Mouse (Mus musculus) WW6 (cell line): ENCODE measurements around the gene Slc35b3.

Source experiments
- DNase-seq: peaks from one replicate; pipeline ENCODE4 v3.0.0-alpha.2; 2013; ENCODE audit warnings: low read depth, low spot score

Gene Slc35b3

DNA sequence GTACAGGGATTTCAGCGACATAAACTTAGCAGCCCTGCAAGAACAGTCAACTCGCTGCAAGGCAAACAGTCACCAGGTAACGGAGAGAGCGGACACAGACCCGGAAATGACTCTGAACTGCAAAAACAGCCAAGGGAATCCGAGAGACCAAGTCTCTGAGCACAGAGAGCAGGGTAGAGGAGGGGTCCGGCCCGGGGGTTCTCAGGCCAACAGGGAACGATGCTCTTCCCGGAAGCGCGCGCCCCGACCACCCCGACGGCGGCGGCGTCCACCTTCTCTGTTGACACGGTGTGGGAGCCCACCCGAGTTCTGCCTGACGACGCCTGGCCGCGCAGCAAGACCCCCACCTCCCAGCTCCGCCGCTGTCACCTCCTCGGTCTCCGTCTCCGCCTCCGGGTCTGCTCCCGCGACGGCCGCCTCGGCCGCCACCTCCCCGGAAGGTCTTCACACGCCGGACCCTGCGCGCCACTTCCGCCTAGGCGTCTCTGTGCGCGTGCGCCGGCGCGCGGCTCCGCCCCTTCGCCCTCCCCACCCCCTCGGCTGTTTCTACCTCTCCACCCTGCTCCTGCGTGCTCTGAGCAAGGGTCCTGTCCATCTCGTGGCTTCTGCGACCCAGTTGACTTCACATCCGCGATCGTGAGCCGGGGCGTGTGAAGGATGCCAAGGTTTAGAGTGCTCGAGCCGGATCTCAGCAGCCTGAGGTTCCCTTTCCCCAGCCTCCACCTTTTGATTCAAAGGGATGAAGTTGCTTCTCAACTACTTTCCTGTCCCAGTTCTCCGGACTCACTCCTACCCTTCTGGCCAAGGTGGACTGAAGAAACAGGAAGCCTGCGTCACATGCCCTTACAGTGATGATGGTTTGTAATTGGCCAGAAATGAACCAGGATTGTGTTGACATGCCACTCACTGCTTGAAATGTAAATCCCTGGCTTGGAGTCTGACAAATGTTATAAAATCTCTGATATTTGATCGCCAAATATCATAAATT is at the start of gene Slc35b3:
TSS of gene Slc35b3 (minus strand) at position 813 of the 988 bp plus-strand sequence.
- DNase-seq = peak; percentile 42

DNA sequence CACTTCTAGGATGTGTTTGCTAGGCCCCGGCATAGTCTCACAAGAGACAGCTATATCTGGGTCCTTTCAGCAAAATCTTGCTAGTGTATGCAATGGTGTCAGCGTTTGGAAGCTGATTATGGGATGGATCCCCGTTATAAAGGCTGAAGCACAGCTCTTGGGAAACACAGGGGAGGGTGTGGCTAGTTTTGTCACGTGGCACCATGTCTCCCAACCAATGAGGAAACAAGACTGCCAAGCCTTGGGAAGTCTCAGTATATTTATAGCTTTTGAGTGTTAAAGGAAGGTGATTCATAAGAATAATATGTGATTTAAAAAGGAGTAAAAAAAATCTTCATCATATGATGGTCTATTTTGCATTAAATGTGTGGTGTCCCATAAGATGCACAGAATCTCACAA is 49.6 kb upstream of the Slc35b3 start:
- no peak for DNase-seq

- DNase-seq = no peak
These were observed 42.6 kb upstream of the Slc35b3 start for GRCm38 (mm10) chr13:39003101-39003762.

- DNase-seq = no peak
These were observed 41.7 kb upstream of the Slc35b3 start for GRCm38 (mm10) chr13:39002424-39002823.

GRCm38 (mm10) chr13:39001434-39001833 is 40.8 kb upstream of the Slc35b3 start:
- no peak for DNase-seq

DNA sequence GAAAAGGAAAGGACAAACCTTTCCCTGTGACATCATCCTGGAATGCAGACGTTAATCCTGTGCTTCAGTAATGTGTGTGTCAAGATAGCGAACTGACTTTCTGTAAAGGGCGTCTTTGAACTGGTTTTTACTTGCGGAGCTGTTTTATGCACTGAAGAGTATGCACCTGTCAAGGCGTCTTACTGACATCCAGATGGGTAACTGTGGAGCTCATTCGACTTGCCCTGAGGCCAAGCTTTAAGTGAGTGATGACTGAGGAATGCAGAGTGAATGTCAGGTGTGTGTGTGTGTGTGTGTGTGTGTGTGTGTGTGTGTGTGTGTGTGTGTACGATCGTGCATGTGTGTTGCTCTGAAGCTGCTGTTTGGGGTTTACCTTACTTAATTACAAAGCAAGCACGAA is 38.3 kb upstream of the Slc35b3 start:
- DNase-seq = no peak

DNA sequence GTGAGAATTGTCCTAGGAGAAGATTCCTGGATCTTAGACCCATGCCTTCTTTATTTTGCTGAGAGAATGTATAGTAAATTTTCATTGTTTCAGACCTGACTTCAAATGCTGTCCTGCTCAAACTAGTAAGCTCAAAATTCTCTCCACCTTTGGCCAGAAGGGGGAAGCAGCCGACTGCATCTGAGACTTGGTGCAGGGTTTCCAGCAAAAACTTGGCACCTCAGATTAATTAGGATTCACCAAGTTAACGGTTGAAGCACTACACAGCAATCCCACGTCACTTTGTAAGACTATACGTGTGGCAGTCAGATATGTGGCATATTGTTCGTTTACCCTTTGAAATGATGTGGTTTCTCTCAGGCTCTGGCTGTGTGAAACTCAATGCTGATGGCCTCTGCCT is 31.9 kb upstream of the Slc35b3 start:
- no peak for DNase-seq

DNA sequence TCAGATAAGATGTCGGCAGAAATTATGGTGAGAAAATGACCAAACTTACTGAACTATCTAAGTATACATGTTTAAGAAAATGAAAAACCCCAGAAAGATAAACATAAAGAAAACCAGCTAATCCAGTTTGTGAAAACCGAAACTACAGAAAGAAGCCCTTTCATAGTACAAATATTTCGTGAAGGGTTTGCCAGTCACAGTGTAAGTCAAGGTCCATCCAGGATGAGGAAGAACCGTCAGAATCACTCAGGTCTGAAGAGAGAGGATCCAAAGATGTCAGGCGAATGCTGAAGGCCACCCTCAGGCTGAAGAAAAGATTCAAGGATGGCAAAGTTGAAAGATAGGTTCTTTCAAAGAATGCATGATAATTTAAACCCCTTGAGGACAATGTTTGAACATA is 23.1 kb upstream of the Slc35b3 start:
- no peak for DNase-seq

DNA sequence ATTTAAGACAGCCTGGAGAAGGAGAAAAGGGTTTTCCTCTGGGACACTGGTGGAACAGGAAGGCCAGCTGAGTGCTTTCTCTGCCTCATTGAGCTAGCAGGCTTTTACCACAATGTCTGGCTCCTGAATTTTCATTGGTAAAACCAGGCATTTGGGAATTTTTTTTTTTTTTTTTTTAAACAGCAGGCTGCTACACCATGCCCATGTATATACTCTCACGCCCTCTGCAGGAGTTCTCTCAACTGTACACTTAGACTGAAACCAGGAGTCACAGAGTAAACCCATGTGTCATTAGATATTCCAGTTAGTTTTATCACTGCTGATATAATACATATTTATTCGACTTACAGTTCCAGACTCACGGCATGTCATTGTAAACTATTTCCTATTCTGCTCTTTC is 20.2 kb upstream of the Slc35b3 start:
- no peak for DNase-seq

DNA sequence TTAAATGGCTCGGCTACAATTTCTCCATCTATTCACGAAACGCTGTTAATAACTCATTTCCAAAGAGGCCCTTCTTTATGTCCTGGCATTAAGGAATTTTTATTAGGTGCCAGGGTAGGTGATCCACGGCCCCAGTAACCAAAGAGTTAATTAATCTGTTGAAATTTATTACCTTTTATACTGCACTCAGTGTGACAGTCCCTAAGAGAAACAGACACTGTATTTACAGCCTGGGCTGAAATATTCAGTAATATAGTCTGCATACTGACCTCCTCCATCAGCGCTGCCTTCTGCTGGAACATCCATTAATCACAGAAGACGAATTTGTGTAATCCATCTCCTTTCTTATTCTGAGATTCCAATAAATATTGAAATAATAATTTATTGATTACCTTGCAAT is 16.3 kb upstream of the Slc35b3 start:
- DNase-seq = no peak

DNA sequence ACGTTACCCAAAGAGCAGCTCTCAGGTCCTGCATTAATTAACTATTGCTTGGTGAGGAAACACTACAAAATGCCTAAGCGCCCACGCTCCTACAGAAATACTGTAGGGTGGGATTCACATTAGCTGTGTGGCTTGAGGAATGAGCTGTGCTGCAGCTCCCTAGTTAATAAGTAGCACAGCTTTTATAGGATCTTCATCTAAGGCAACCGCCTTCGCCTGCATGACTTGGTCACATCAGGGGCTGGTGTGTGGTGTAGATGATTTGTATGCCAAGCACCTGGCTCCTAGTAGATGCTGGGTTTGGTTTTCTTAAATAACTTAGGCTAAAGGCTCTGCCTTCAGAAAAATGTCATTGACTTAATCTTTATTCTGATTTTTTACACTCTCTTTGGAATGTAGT is 15.2 kb upstream of the Slc35b3 start:
- no peak for DNase-seq

DNA sequence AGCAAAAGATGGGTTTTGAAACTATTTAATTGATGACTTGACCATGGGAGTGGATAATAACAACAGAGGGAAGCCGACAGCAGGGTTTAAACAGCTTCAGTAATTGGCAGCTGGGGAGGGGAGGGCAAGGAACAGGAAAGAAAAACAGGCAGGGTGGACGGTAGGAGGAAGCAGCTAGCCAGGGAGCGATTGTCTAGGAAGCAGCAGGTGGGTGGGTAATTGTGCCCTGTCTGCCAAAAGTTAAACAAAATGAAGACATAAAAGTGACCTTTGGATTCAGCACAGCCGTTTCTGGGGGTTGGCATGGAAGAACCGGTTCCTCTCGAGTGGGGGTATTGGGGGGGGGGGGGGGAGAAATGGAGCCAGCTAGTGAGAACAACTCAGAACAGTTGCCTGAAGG is 11.9 kb upstream of the Slc35b3 start:
- DNase-seq = no peak

DNA sequence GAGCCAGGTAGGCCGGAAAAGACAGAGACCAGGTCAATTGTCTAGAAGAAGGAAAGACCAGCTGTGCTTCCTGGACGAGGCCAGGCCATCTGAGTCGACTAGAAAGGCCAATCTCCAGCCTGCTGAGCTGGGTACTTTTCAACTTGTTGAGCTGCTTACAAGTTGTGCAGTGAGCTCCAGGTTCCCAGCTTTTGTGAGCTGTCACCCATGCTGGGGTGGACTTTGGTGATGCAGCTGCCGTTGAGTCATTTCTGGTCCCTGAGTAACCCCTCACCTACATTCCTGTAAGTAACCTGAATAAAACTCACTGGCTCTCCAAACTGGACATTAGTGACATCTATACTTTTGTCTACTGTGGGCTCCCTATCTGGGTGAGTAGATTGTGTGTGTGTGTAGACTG is 10.4 kb upstream of the Slc35b3 start:
- DNase-seq = no peak

DNA sequence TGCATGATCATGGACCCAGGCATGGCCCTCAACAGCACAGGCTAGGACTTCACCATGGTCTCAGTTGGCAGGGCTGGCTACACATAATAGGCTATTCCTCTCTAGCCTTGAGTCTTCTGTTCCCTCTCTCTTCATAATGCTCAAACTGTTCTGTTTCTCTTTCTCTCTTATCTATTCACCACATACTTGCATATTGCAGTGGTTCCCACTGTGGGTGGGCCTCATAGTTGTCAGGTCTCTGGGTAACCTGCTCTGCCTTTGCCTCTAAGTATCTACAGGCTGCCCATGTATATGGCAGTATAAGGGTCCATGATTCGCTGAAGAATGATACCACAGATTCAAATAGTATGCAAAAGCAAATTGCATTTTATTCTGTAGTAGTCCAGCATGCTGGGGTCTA is 6.8 kb upstream of the Slc35b3 start:
- no peak for DNase-seq

- DNase-seq = no peak
These were observed 6.3 kb upstream of the Slc35b3 start for GRCm38 (mm10) chr13:38966922-38967448.

DNA sequence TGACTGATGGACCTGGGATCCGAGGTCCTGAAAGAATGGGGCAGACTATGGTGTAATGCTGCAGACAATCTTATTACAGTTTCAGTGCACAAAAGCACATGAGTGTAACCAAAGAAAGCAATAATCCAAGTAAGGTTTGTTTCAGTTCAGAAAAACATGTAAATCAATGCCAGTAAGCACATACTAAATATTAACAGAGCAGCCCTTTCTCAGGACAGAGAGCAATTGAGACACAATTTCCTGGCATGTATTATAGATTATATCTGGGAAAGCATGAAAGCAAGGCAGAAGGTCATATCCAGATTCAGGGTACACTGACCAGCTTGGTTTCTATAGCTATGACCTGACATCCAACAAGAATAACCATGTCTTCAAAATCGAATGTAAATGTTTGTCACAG is 2.1 kb upstream of the Slc35b3 start:
- DNase-seq = no peak

- no peak for DNase-seq
These were observed 2.6 kb downstream of the Slc35b3 start for GRCm38 (mm10) chr13:38958037-38958436.

- DNase-seq = no peak
These were observed 14.2 kb downstream of the Slc35b3 start for GRCm38 (mm10) chr13:38946296-38947012.

DNA sequence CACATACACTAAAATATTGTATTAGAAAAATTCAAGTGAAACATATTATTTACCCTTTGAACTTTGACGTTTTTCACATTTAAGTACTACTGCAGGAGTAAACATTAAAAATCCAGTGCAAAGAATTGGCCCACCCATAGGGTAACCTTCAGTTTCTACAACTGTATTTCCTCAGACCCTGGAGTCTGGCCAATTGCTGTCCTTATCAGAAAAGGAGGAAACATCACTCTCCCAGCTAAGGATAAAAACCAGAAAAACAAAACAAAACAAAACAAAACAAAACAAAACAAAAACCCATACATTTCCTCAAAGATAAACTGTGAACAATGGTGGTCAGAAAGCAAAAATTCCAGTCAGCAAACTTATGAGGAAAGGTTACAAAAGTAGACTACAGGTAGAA is 14.9 kb downstream of the Slc35b3 start:
- no peak for DNase-seq

GRCm38 (mm10) chr13:38944951-38945350 is 15.7 kb downstream of the Slc35b3 start:
- DNase-seq = no peak

DNA sequence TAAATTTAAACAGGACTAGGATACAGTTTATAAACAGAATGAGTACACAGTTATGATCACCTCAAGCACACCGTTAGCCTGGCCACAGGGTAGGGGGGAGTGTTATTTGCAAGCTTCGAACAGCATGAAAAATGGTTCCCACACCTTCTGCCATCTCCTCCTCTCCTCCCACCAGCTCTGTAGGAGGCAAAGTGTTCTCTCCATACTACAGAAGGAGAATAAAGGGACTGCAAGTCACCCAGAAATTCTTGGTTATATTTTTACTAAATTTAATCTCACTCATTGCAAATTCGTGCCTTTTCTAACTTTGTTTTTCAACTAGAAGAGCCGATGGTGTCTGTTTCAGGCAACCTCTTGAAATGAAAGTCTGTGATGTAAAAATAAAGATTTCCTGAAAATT is 18.9 kb downstream of the Slc35b3 start:
- DNase-seq = no peak

- no peak for DNase-seq
These were observed 19.4 kb downstream of the Slc35b3 start for GRCm38 (mm10) chr13:38941280-38941679.
